Mouse (Mus musculus) lung, postnatal 25 days (tissue): ENCODE results near the gene Retreg3.

ENCODE experiments used
- DNase-seq: peaks from one replicate; pipeline ENCODE4 v3.0.0; 2022; ENCODE audit warnings: low spot score

The Retreg3 gene

DNA sequence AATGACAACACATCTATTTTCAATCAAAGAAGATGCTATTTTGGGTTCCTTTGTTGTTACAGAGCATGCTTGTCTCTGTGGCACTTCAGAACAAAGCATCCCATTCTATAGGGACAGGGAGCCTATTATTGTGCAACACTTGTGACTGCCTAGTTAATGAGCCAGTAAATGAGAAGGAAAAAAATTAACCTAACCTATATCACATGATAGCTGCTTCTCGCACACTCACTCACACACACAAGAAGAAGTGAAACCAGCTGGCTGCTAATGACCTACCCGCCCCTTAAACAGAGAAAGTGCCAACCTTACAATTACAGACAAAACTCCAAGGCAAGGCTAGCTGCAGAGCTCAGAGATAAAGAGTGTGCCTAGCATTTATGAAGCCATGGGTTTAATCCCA lies 4.1 kb downstream of the Retreg3 start:
- DNase-seq, result no peak

DNA sequence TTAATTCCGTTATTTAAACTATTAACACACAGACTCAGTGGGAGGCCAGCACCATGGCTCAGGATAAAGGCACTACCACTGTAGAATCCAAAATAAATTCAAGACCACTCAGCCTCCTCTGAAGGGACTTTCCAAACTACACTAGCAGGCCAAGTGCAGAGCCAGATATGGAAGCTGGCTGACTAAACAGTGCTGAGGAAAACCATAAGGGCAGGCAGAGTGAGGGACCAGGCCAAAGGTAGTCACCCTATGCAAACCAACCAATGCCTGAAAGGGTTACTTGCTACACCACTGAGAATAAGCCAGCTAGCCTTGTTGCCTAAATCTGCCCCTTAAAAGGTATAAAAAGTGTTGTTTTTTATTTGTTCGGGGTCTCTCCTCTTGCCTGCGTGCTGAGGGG lies 7.5 kb downstream of the Retreg3 start:
- DNase-seq, result no peak

DNA sequence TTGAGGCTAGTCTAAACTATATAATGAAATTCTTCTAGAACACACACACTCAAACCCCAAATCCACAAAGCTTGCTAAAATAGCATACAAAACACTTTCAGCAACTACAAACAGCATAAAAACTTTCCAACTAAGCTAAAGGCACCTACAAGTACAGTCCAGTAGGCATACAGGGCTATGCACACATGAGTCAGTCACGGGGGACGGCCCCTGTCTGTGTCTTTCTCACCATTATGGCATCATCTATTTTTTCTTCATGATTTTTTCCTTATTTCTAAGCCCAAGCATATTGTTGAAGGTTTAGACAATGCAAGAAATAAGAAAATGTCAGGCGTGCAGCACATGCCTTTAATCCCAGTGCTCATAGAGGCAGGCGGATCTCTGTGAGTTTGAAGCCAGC lies 8.5 kb downstream of the Retreg3 start:
- DNase-seq, result no peak

DNA sequence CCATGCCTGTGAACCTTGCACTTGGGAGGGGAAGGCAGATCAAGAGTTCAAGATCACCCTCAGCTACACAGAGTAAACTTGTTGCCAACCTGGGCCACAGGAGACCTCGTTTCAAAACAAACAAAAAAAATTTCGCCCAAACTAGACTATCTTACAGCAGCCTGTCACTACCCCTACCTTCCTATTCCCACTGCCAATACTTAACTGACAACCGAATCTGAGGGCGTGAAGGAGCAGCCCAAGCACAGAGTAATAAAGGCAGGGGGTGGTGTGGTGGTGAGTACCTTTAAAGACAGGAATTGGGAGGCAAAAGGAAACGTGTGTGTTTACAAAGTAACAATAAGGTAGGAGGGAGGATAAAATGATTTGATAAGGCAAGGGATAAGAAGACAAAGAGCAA lies 9.0 kb downstream of the Retreg3 start:
- DNase-seq, result no peak

DNA sequence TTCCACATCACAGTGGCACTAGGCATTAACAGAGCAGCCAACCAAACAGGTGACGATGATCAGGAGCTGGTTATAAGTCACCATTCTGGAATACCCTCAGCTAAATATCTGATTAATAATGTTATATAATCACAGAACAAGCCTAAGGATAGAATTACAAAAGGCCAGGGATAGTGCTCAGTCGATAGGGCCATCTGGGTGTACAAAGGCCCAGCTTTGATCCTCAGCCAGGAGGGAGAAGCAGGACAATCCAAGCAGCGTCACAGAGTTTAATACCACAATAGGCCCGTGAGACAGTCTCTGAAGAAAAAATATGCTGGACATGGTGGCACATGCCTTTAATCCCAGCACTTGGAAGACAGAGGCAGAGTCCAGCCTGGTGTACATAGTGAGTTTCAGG lies 10.3 kb downstream of the Retreg3 start:
- DNase-seq, result no peak

DNA sequence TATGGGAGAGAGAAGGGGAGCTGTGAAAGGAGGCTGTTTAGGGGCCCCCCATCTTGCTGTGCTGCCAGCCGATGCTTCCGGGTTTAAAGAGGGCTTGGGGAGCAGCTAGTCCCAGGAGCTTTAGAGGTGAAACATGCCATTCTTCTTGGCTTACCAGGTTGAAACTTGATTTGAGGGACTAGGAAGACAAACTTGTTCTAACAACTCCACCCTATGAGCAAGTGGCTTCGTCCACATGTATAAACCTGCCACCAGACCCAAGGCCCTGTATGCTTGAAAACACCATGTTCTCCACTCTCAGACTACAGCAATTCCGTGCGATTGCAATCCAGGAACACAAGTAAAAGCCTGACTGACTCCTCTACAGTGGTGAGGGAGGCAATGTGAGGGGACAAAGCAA lies 16.7 kb downstream of the Retreg3 start:
- no peak for DNase-seq

DNA sequence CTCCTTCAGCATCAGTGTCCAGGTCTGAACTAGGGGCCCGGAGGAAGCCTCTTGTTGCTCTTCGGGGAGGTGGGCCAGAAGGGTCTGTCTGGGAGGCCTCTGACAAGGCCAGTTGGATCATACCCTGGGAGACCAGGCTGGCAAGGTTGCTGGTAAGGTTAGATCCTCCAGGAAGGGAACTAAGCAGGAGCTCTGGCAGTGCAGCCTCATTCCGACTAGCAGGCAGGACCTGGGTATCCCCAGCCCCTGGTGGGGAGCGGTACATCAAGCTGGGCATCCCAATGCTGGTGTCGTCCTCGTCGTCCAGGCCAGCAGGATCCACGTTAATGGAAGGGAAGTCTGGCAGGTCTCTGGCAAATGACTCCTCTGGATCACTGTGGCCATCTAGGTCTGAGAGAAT lies 21.5 kb downstream of the Retreg3 start:
- DNase-seq, result no peak

DNA sequence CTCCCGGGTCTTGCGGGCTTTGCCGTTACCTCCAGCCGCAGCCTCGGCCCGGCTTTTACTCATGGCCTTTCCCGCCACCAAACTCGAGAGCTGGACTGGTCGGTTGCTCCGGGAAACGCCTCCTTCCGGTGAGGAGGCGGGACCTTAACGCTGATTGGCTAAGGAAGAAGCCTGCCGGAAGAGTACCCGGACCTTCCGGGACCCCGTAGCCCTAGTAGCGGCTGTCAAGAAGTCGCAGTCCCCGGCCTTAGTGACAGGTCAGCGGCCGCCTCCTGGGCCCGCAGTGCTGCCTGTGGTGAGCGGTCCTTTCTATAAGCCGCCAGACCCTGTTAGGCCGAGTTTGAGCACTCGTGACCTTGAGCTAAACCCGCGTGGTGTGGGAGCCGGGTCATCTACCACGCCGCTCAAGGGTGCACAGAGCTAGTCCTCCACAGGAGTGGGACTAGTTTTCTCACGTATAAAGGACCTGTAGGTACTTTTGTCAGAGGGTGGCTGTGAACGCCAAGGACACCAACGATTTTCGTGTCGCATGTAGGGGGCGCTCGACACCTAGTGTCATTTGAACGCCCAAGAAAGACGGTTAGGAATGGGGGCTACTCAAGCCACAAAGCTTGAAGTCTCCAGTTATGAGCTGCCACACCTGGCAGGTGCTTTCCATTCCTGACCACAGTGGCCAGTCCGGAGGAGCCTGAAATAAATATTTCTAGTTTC lies 24.2 kb downstream of the Retreg3 start, which contains the start of gene Psmc3ip:
TSS of gene Psmc3ip (minus strand) at position 123 of the 711 bp plus-strand sequence.
- peak; percentile 97 for DNase-seq

DNA sequence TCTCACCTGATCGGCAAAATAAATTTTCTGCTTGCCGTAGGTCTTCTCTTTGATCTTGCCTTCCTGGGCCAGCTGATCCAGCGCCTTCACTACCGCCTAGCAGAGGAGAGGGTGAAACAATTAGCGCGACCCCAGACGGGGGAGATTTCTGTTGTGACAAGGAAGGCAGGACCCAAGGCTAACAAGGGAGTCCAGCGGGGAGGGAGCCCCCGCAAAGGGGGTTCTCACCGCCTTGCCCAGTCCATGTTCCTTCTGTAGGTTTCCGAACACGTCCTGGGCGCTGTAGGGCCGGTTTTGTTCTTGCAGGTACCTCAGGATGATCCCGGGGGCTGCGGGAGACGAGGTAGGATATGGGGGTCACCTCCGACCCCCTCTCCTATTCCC lies 24.8 kb downstream of the Retreg3 start:
- DNase-seq, result no peak

DNA sequence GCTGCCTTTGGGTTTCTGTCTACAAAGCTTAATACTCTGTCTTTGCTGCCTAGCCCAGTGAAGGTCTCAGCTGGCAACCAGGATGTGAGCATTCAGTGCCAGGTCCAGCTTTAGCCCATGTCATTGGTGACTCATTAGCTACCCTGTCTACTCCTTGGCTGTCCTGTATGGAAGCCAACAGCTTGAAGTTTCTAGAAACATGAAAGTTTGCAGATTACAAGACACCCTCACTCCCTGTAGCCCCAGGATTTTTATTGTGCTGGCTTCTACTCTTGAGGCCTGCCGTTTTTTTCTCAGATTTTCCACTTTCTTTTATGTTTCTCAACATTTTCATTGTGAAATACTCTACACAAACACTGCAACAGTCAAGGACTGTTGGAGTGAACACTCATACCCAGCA lies 29.8 kb downstream of the Retreg3 start:
- DNase-seq, result no peak

DNA sequence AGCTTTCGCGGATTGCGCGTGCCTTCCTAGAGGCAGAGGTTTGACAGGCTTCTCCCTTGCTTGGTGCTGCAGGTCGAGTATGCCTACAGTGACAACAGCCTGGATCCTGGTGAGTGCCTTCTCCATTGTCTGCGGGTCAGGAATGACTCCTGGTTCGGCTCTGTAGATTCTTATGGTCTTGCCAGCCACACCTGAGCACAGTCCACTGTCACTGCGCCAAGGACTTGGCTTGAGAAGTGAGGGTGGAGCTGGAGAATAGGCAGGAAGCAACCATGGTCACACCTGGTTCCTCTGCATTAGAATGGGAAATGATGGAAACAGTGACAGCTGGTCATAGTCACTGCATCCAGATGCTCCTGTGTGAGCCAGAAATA lies 32.0 kb downstream of the Retreg3 start:
- no peak for DNase-seq

DNA sequence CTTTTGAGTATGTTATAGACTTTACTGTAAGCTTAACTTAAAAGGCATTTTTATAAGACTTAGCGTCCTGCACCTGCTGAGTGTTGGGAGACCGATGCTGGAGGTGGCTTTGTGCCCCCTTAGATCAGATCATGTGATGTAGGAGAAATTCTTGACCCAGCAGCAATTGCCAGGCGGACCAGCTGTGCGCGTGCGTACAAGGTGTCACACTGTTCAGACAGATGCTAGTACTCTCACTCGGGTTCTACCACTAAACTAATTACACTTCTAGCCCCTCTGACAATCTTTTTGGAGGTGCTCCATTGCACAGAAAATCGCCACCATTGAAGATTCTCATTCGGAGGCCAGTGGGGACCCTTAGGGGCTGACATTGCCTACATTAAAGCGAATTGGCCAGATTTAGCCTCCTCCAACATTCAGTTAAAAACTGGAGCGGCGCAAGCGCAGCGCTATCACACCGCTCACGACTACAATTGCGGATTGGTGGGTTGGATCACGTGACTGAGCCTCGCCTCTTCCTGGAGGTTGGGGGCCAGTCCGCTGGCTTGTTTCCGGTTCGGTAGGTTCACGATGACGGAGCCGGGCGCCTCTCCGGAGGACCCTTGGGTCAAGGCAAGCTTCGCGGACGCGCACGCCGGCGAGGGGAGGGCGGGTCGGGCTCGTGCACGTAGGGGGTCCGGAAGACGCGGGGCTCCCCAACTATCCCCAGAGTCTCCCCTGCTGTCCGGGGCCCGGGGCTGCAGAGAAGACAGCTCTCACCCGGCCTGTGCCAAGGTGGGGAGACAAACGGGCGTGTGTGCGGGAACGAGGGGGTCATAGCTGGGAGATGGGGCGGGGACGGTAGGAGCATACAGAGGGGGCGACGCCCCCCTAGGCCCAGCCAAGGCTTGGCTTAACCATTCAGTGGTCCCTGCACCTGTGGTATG lies 32.7 kb downstream of the Retreg3 start, which contains the start of gene Mlx:
TSS of gene Mlx (plus strand) at position 522 of the 926 bp plus-strand sequence.
- peak; percentile 94 for DNase-seq

DNA sequence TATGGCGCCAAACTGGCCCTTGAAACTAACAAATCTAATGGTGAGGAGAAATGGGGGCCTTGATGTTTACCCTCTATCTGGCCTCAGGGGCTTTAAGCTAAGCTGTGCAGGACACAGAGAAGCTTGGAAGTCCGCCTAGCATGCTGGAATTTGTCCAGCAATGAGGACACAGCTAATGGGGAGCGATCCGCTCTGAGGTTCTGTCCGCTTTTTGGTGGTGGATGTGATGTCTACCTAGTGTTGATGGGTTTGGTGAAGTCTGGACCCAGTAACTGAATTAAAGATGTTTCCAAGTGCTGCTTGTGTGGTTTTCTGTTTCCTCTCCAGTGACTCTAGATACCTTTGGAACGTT lies 33.4 kb downstream of the Retreg3 start:
- DNase-seq, result no peak

DNA sequence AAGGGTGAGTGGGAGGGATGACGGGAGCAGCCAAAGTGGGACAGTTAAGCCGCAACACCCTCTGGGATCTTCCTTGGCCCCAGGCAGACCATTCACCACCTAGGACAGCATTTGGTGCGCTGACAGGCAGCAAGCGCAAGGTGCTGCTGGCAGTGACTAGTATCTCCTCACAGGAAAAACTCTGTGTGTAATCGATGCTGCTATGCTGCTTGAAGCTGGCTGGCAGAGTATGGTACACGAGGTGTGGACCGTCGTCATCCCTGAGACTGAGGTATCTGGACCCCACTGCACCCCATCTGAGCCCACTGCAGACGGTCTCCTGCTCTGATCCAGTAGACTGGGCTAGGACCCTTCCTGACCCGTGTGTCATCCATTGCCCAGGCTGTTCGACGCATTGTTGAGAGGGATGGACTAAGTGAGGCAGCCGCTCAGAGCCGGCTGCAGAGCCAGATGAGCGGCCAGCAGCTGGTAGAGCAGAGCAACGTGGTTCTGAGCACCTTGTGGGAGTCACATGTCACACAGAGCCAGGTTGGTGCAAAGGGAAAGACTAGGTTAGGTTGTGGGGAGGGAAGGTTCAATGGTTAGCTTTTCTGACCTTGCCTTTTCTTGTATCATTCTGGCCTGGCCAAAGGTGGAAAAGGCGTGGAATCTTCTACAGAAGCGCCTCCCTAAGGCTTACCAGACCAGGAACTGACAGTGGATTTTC lies 33.9 kb downstream of the Retreg3 start:
- DNase-seq, result no peak

DNA sequence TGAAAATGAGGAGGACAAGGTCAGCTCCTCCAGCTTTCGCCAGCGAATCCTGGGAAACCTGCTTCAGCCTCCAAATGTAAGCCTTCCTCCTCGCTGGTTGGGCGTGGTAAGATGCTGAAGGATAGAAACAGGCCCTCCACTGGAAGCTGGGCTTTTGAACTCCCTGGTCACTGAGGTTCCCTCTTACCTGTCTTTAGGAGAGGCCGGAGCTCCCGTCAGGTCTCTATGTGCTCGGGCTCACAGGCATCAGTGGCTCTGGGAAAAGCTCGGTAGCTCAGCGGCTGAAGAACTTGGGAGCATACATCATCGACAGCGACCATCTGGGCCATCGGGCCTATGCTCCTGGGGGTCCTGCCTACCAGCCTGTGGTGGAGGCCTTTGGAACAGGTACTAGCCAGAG lies 34.9 kb downstream of the Retreg3 start:
- DNase-seq, result no peak

DNA sequence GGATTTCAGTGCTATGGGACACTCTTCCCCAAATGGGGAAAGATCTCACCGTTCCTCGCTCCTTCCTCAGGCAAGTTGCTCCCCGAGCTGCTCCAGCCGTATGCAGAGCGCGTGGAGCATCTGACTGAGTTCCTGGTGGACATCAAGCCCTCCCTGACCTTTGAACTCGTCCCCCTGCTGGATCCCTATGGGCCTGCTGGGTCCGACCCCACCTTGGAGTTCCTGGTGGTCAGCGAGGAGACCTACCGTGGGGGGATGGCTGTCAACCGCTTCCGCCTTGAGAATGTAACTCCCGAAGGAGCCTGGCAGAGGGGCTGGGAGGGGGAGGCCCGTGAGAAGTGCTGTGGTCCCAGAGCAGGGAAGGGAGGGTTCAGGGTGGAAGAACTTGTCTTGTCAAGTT lies 35.4 kb downstream of the Retreg3 start:
- no peak for DNase-seq

DNA sequence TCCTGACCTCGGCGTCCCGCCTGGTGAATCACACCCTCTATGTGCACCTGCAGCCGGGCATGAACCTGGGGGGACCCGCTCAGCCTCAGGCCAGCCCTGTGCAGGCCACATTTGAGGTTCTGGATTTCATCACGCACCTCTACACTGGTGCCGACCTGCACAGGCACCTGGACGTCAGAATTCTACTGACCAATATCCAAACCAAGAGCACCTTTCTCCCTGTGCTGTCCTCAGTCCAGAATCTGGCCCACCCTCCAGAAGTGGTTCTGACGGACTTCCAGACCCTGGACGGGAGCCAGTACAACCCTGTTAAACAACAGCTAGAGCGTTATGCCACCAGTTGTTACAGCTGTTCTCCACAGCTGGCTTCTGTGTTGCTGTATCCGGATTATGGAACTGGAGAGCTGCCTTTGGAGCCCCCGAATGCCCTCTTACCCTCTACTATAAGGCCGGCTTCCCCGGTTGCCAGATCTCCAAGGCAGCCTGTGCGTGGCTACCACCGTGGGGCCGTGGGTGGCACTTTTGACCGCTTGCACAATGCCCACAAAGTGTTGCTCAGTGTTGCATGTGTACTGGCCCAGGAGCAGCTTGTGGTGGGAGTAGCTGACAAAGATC lies 36.5 kb downstream of the Retreg3 start:
- DNase-seq, result no peak

DNA sequence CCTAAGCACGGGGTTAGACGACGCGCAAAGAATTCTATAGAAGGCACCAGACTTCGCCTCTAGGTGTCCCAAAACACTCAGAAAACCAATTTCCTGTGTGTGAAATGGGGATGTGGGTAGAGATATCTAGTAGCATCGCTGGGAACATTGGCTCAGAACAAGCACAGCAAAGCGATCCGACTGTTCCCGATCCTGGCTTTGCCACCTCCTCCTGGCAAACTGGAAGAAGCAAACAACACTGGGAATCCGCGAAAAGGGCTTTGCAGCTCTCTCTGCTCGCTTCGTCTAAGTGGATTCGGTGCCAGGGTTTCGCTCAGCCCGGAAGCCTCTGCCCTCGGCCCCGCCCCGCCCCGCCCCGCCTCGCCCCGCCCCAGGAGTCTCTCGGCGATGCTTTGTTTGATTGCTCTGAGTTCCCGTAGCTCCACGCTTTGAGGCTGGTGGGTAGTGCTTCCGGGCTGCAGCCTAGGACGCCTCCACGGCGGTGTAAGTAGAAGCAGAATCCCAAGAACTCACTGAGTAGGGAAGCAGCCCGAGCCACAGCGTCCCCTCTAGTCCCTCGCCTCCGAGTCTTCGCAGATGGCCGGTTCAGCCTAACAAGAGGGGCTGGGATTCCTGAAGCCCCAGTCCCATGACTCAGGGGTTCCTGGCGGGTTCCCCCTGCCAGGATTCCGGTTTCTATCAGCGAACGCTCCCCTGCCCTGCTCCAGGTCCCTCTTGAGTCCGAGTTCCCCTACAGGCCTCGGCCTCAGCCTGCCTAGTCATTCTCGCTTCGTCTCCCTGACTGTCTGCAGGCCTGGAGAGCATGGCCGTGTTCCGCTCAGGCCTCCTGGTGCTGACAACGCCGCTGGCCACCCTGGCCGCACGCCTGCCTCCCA lies 37.2 kb downstream of the Retreg3 start, which contains the start of gene Coasy:
TSS of gene Coasy (plus strand) at position 358 of the 875 bp plus-strand sequence.
- peak; percentile 88 for DNase-seq

DNA sequence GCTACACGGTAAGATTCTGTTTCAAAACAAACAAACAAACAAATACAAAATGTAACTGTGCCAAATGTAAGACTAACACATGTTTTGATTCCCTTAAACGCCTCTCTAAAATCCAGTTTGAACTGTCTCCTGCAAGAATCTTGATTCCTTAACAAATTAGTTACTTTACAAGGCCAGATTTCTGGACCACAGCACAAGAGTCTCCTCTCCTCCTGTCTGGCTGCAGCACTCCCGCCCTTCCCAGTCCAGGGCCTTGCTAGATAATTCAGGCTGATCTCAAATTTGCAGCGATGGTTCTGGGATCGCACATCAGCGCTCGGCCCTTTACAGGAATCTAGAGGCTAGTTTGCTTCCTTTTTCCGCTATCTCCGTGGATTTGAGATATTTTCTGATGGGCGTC lies 38.0 kb downstream of the Retreg3 start:
- DNase-seq, result no peak

DNA sequence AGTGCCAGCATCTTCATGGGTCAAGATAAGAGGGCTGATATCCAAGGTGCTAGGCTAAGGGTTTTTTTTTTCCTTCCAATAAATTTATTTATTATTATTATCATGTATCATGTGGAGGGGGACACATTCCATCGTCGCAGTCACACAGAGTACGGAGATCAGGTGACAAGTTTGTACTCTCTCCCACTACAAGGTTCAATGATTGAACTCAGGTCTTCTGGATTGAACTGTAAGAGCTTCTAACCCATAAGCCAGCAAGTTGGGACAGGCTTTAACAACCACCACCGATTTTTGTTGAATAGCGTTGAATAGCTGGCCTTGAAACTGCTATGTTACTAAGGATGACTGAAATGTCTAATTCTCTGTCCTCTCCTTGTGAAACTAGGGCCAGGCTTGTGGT lies 39.3 kb downstream of the Retreg3 start:
- no peak for DNase-seq

DNA sequence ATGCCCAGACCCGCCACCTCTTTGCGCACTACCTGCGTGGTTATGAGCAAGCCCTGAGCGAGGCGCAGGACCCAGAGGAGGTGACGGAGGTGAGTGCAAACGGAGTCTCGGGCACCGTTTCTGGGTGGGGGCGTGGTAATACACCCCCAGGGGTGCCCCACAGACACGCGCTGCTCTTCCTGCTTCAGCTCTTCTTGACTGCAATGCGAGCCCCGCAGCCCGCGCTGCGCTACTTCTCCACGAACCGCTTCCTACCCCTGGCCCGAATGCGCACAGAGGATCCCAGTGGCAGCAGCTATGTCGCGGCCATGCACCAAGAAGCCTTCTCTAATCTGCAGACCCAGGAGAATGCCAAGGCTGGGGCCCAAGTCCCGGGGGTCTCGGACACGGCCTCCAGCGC lies 39.9 kb downstream of the Retreg3 start:
- DNase-seq, result no peak
